Mouse (Mus musculus): Measurements from ENCODE around the gene Sik2. TPM values are rescaled to one million over a fixed set of nuclear protein-coding genes. Genes with fewer than 3 reads are reported as not detected.

The Sik2 gene
- polyA plus RNA-seq, 1 experiment: 1.0 TPM

DNA sequence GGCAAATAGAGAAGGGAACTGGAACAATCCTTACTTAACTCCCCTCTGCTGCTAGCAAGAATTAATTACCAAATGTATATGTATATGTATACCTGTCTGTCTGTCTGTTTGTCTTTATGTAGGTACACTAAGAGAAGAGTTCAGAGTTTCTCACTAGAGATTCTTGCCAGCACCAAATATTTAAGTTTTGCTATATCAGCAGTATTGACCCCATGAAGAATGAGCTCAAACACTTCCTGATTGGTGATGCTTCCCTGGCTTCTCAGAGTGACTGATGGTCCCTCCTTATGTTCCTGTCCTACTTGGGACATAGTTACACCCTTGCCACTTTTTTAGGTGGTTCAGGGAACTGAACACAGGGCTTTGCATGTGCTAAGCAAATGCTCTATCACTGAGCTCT is 78.9 kb downstream of the Sik2 start:
- H3K36me3 ChIP-seq (ENCODE audit: control insufficient read depth): peaks cover 66% of the 10 kb centered on the region
- no peak overlapping the region for H3K4me3 ChIP-seq (replicated peaks)
- peaks cover 25% of the 10 kb centered on the region for H3K4me1 ChIP-seq (ENCODE audit: control insufficient read depth)
- no peaks in the 10 kb centered on the region for H3K9me3 ChIP-seq (ENCODE audit: control insufficient read depth, low read length)
- no peaks in the 10 kb centered on the region for H3K27me3 ChIP-seq (ENCODE audit: control insufficient read depth)
- TF ChIP-seq GATA1 (IDR thresholded peaks at IDR 0.05; ENCODE audit: low read length) (no peak), TAL1 (IDR thresholded peaks at IDR 0.05; ENCODE audit: low read length) (no peak)

DNA sequence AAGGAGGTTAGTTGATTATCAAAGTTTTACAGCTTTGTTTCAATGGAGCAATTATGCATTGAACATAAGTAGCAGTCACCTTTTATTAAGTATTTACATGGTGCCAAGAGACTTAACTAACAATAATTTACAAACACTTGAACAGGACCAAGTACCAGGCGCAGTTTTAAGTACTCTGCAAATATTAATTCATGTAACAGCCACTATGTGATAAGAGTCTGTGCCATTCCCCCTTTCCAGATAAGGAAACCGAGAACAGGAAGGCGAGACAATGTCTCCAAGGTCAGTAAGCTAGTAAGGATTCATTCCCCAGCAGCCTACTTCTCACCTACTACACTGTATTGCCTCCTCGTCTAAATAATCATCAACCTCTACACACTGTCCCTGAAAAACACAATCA is 83.1 kb downstream of the Sik2 start:
- Histone ChIP-seq H3K4me1 (ENCODE audit: control insufficient read depth) (peaks cover 65% of the 10 kb centered on the region), H3K4me3 (replicated peaks) (no peak overlapping the region), H3K36me3 (ENCODE audit: control insufficient read depth) (peaks cover 40% of the 10 kb centered on the region), H3K27me3 (ENCODE audit: control insufficient read depth) (no peaks in the 10 kb centered on the region), H3K9me3 (ENCODE audit: control insufficient read depth, low read length) (no peaks in the 10 kb centered on the region)
- TF ChIP-seq TAL1 (IDR thresholded peaks at IDR 0.05; ENCODE audit: low read length): no peak
- TF ChIP-seq GATA1 (IDR thresholded peaks at IDR 0.05; ENCODE audit: low read length): peak; percentile 16; the same call in 1 of the 2 replicates

DNA sequence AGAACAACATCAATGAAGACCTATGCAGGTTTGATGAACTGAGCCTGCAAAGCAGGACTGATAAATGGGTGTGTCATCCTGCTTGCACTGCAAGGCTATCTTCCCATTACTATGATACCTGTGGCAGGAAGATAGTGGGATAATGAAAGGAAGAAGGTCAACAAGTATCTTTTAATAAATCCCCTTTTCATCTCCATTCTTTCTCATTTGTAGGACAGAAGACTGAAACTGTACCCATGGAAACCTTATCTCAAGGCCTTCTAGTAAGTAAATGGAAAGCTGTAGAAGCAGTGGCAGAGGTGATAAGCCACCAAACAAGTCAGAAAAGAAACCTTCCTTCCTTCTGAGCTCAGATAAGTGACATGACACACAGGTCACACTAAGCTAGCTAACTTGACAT is 84.4 kb downstream of the Sik2 start:
- TF ChIP-seq TAL1 (IDR thresholded peaks at IDR 0.05; ENCODE audit: low read length) (peak; percentile 60), GATA1 (IDR thresholded peaks at IDR 0.05; ENCODE audit: low read length) (peak; percentile 94)
- H3K27me3 ChIP-seq (ENCODE audit: control insufficient read depth): no peaks in the 10 kb centered on the region
- peaks cover 31% of the 10 kb centered on the region for H3K36me3 ChIP-seq (ENCODE audit: control insufficient read depth)
- no peaks in the 10 kb centered on the region for H3K9me3 ChIP-seq (ENCODE audit: control insufficient read depth, low read length)
- peak overlapping the region; percentile 11 for H3K4me3 ChIP-seq (replicated peaks)
- peaks cover 78% of the 10 kb centered on the region for H3K4me1 ChIP-seq (ENCODE audit: control insufficient read depth)

DNA sequence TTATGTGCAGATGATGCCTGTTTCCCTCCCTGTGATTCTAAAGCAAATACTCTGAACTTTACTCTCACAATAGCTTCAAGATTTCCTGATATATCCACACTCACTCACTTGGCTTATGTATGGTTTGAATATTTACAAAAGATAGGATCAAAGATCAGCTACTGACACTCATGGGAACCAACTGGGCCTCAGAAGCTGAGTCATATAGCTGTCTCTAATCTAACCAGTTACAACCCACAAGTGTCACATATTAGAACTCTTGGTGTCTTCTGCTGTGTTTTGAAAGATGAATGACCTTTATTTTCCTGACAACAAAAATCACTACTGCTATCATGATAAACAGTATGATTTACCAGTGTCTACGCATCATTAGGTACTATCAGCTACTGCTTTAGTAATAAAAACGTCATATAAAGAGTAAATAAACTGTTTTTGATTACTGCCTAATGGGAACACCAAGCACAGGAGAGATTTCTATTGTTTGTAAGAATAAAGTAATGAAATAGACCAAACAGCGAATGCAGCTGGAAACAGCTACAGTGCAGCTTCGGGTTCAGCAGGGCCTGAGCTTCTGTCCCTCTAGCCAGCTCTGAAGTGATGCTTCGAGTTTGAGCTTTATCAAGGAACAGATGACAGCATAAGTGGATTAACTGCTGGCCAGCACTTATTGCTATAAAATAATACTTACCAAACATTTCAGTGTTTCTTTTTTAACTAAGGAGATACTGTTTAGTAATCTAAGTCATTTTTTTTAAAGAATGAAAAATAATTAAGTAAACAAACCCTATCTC is 86.3 kb downstream of the Sik2 start:
- H3K27me3 ChIP-seq (ENCODE audit: control insufficient read depth): no peaks in the 10 kb centered on the region
- peaks cover 84% of the 10 kb centered on the region for H3K4me1 ChIP-seq (ENCODE audit: control insufficient read depth)
- H3K36me3 ChIP-seq (ENCODE audit: control insufficient read depth): peaks cover 28% of the 10 kb centered on the region
- H3K9me3 ChIP-seq (ENCODE audit: control insufficient read depth, low read length): no peaks in the 10 kb centered on the region
- H3K4me3 ChIP-seq (replicated peaks): peak overlapping the region; percentile 23
- TF ChIP-seq TAL1 (IDR thresholded peaks at IDR 0.05; ENCODE audit: low read length): no peak
- 0 out of 2 replicates have a peak, but pooled peaks have one; percentile 28 for TF ChIP-seq GATA1 (IDR thresholded peaks at IDR 0.05; ENCODE audit: low read length)

DNA sequence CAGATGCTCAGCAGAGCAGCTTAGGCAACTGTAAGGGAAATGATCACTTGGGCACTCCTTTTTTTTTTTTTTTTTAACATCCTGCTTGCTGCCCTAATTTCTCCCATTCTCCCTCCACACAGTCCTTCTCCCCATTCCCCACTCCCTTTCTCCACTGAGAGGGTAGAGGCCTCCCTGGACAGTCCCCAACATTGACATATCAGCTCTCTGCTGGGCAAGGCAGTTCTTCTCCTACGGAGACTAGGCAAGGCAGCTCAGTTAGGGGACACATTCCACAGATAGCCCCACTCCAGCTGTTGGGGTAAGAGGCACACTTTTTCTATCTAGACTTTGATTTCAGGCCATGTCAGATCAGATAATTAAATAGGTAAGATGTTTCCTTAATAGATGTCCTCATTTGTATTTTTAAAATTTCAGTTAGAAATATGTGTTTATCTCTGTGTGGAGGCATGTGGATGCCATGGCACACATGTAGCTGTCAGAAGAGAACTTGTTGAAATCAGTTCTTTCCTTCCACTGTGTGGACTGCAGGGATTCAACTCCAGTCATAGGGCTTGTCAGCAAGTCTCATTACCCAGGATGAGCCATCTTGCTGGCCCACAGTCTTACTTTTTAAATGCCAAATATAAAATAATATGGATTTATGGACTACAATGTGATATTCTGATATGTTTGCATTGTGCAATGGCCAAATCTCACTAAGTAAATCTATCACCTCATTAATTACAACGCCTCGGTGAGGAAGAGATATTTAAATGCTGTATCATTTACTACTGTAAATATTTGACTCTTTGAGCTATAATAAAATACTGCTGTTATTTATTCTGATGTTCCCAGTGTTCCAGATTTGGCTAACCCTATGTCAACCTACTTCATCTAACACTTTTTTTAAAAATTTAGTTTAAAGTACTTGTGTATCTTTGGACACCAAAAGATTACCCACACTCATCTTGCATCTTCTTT is 87.7 kb downstream of the Sik2 start:
- Histone ChIP-seq H3K4me3 (replicated peaks) (no peak overlapping the region), H3K36me3 (ENCODE audit: control insufficient read depth) (peaks cover 32% of the 10 kb centered on the region), H3K4me1 (ENCODE audit: control insufficient read depth) (peaks cover 80% of the 10 kb centered on the region), H3K9me3 (ENCODE audit: control insufficient read depth, low read length) (no peaks in the 10 kb centered on the region), H3K27me3 (ENCODE audit: control insufficient read depth) (no peaks in the 10 kb centered on the region)
- TF ChIP-seq TAL1 (IDR thresholded peaks at IDR 0.05; ENCODE audit: low read length): no peak
- TF ChIP-seq GATA1 (IDR thresholded peaks at IDR 0.05; ENCODE audit: low read length): no peak

DNA sequence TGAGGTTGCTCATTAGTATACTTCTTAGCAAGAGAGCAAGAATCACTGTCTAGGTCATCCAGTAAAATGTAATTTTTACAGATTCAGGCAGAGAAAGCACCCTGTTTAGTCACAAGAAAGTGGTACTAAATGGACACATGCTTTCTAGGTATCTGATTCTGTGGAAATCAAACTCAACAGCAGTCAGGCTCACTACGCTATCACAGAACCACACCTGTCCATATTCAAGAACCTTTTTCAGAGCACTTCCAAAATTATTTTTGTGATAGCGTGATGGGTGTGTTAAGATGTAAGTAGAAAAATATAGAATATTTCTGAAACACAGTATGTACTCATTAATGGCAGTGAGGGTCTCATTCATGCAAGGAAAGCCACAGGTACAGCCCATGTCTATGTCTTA is 89.3 kb downstream of the Sik2 start:
- Histone ChIP-seq H3K9me3 (ENCODE audit: control insufficient read depth, low read length) (no peaks in the 10 kb centered on the region), H3K4me3 (replicated peaks) (no peak overlapping the region), H3K27me3 (ENCODE audit: control insufficient read depth) (no peaks in the 10 kb centered on the region), H3K36me3 (ENCODE audit: control insufficient read depth) (peaks cover 43% of the 10 kb centered on the region), H3K4me1 (ENCODE audit: control insufficient read depth) (peaks cover 70% of the 10 kb centered on the region)
- TF ChIP-seq GATA1 (IDR thresholded peaks at IDR 0.05; ENCODE audit: low read length) (peak; percentile 46; the same call in 1 of the 2 replicates), TAL1 (IDR thresholded peaks at IDR 0.05; ENCODE audit: low read length) (peak; percentile 67)

DNA sequence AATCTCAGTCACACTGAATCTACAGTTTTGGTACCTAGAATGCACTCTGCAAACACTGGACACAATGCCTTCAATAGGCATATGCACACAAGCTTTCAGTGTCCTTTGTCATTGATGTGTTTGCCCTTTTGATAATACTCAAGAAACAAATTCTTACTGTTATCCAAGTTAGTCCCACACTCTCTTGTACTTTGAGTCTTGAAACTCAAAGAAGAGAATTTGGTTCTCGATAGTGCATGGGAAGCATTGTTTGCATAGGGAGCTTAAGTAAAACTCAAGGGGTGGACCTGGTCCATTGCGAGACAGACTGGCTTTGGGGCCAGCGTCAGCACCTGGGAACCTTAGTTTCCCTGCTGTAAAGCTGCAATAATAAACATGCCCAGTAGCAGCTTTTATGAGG is 90.7 kb downstream of the Sik2 start:
- TF ChIP-seq GATA1 (IDR thresholded peaks at IDR 0.05; ENCODE audit: low read length): no peak
- TF ChIP-seq TAL1 (IDR thresholded peaks at IDR 0.05; ENCODE audit: low read length): no peak
- Histone ChIP-seq H3K36me3 (ENCODE audit: control insufficient read depth) (peaks cover 58% of the 10 kb centered on the region), H3K9me3 (ENCODE audit: control insufficient read depth, low read length) (no peaks in the 10 kb centered on the region), H3K4me3 (replicated peaks) (no peak overlapping the region), H3K27me3 (ENCODE audit: control insufficient read depth) (no peaks in the 10 kb centered on the region), H3K4me1 (ENCODE audit: control insufficient read depth) (peaks cover 56% of the 10 kb centered on the region)

DNA sequence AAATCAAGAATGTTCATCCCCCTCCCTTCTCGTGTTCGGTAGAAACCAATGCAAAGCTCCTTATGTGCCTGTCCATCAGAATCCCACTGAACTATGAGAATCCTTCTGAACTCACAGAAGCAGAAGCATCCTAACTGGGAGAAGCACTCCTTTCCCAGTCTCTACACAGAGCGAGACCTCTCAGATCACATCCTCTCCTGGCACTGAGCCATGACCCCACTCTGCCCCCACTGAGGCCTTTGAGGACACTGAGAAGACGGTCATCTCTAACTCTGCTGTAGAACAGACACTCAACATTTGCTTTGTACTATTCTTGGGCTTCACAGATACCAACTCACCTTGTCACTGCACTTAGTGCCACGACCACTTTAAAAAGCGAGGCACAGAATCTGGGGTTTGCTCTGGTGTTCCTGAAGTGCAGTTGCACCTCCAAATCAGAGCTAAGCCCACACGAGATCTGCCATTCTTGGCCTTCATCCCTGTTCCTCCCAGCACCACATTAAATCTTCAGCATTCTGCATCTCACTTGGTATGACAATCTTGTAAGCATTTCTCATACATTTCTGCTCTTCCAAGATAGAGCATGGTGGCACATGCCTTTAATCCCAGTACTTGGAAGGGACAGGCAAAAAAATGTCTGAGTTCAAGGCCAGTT is 96.9 kb downstream of the Sik2 start:
- TF ChIP-seq GATA1 (IDR thresholded peaks at IDR 0.05; ENCODE audit: low read length) (no peak), TAL1 (IDR thresholded peaks at IDR 0.05; ENCODE audit: low read length) (no peak)
- no peaks in the 10 kb centered on the region for H3K9me3 ChIP-seq (ENCODE audit: control insufficient read depth, low read length)
- peaks cover 89% of the 10 kb centered on the region for H3K36me3 ChIP-seq (ENCODE audit: control insufficient read depth)
- no peaks in the 10 kb centered on the region for H3K27me3 ChIP-seq (ENCODE audit: control insufficient read depth)
- no peak overlapping the region for H3K4me3 ChIP-seq (replicated peaks)
- H3K4me1 ChIP-seq (ENCODE audit: control insufficient read depth): peaks cover 2% of the 10 kb centered on the region

All from erythroblast, embryonic 14.5 days (primary cell).